Mouse (Mus musculus): ENCODE measurements around the gene Nanog.
A peak's percentile ranks its signal among the peaks of the same experiment; 100 is the strongest.

The Nanog gene

DNA sequence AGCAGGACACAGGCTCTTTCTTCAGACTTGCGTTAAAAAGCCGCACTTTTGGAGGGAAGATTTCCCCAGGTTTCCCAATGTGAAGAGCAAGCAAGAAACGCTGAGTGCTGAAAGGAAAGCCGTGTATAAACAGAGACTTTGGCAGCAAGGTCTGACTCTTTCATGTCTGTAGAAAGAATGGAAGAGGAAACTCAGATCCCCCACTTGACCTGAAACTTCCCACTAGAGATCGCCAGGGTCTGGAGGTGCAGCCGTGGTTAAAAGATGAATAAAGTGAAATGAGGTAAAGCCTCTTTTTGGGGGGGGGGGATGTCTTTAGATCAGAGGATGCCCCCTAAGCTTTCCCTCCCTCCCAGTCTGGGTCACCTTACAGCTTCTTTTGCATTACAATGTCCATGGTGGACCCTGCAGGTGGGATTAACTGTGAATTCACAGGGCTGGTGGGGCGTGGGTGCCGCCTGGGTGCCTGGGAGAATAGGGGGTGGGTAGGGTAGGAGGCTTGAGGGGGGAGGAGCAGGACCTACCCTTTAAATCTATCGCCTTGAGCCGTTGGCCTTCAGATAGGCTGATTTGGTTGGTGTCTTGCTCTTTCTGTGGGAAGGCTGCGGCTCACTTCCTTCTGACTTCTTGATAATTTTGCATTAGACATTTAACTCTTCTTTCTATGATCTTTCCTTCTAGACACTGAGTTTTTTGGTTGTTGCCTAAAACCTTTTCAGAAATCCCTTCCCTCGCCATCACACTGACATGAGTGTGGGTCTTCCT, at the start of gene Nanog:
Gene Nanog (plus strand): TSS at position 454 of the 765 bp plus-strand sequence.
- DNase-seq (ENCODE audit: low read depth) = no peak

DNA sequence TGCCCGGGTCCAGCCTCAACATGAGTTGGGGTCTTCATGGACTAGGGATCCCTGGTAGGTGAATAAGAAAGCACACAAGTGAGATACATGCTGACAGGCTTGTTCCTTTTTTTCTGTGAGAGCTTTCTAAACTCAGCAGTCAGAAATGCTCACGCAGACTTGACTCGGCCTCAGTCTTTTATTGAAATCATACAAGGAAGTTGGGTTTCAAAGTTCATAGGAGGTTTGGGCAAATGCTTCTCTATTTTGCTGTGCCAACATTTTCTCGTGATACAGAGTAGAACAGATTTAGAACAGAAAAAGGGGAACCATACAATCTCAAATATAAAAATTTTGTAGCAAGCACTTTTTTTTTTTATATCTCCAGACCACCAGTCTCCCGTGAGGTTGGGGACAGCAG, 49.7 kb upstream of the Nanog start:
- DNase-seq (ENCODE audit: low read depth) = no peak

- peak; percentile 41 for DNase-seq (ENCODE audit: low read depth)
Observed at GRCm38 (mm10) chr6:122659567-122659966, 47.7 kb upstream of the Nanog start.

DNA sequence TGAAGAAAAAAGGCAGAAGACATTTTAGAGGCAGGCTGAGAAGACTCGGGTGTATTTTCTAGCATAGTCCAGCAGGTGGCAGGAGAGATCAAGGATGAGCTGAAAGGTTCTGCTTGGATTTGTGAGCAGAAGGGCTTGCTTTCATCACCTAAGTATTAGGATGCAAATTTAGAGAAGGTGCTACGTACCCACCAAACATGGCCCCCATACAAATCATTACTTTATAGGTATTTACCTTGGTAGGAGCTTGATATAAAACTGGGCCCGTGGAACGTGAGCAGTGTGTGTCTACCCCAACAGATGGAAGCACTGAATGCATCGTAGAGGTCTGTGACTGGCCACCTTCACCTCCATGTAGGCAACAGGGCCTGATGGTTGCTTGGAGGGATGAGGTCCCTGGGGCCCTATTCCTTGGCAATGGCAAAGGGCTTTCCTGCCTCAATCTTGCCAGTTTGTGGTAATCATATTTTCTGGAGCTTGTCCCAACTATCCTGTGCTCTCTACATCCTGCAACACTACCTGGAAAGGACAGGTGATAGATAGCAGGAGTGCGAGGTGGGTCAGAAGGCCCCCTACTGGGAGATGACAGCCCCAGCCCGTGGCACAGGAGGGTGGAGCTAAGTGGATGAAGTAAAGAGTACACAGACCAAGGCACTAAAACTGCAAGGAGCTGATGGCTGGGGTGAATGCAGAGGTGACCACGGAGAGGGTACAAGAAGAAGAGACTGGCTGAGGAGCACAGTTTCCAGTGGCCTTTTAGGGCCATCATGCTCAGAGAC, 46.5 kb upstream of the Nanog start:
- peak; percentile 72 for DNase-seq (ENCODE audit: low read depth)

DNA sequence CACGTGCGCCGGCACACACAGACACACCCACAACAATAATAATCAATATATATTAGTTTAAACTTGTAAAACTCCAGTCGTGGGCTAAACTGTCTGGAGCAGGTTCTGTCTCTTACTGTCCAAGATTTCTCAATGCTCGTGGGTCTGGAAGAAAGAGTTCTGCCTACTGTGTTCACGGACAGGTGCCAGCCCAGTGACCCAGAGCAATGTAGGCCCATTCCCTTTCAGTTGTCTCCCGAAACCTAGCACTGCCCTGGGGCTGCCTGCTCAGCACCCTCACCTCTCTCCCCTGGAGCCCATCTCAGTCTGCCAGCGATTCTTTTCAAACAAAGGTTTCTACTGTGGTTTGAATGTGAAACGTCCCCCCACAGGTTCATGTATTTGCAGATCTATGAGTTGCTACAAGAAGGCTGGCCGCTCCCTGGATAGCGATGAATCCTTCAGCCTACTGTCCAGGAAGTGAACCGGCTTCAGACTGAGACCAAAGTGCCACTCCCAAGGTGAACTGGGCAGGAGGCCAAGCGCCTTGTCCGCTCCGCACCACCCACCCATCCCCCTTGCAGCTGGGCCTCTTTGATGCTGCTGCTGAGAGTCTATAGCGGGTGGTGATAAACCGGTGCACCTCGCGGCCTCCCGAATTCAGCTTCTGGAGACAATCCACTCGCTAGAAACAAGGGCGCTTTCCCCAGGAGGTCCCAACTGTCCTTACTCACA, 44.6 kb upstream of the Nanog start:
- no peak for DNase-seq (ENCODE audit: low read depth)

DNA sequence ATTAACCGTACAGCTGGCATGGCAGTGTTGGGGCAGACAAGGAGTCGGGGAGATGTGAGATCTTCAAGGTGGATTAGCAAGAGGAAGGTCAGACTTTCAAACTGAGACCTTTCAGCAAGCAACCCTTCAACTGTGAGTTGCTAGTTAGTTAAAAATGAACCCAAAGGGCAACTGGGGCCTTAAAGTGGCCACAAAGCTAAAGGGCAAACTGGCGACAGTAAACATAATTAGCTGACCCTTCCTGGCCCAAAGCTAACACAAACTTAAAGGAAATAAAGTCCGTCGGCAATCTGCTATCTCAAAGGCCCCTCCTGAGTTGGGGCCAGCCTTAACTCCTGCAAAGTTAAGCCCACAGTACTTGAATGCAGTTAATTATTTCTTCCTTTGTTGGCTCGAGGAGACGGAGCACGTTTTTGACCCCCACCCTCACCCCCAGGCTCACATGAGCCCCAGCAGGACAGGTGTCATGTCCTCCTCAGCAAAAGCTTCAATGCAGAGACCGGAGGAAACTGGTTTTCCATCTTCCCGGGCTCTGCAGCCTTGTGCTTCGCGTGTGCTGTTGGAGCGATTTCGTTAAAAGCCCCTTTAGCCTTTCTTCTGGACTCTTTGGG, 43.6 kb upstream of the Nanog start:
- no peak for DNase-seq (ENCODE audit: low read depth)

- no peak for DNase-seq (ENCODE audit: low read depth)
Observed at GRCm38 (mm10) chr6:122665866-122666265, 41.4 kb upstream of the Nanog start.

DNA sequence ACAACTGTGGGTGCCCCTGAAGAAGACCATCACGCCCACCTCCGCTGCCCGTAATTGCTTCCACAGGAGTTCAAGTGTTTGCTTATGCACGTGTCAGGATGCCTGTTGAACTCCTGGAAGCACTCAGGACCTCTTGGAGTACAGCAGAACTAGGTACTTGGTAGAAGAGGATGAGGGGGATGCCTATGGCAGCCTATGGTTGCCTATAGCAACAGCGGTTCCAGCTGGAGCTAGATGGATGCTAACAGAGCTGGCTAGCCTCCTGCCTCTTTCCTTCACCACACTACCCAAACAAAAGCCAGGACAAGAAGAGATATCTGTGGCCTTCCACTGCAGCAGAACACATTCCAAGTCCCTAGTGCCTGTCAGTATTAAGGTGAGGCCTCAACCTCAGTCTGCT, 39.6 kb upstream of the Nanog start:
- DNase-seq (ENCODE audit: low read depth) = no peak

- DNase-seq (ENCODE audit: low read depth) = no peak
Observed at GRCm38 (mm10) chr6:122668823-122669222, 38.5 kb upstream of the Nanog start.

GRCm38 (mm10) chr6:122669406-122670200, 37.7 kb upstream of the Nanog start:
- DNase-seq (ENCODE audit: low read depth) = peak; percentile 92

DNA sequence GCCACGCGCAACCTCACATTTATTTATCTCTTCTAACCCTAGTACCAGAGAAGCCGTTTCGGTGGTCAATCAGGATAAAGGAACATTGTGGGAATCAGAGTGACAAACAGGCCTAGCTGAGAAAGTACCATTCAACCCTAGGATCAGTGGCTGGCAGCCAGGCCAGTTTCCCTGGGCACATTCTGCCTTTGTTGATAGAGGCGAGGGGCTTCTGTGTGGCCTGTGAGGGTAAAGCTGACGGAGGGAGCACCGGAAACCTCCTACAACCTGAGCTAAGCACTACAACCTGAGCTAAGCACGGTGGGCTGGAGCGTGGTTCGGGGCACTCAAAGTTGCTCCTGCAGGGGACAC, 37.1 kb upstream of the Nanog start:
- no peak for DNase-seq (ENCODE audit: low read depth)

GRCm38 (mm10) chr6:122670841-122671240, 36.4 kb upstream of the Nanog start:
- no peak for DNase-seq (ENCODE audit: low read depth)

GRCm38 (mm10) chr6:122672746-122673145, 34.5 kb upstream of the Nanog start:
- no peak for DNase-seq (ENCODE audit: low read depth)

GRCm38 (mm10) chr6:122682646-122683045, 24.6 kb upstream of the Nanog start:
- DNase-seq (ENCODE audit: low read depth) = no peak

- DNase-seq (ENCODE audit: low read depth) = no peak
Observed at GRCm38 (mm10) chr6:122686709-122687108, 20.6 kb upstream of the Nanog start.

GRCm38 (mm10) chr6:122689411-122690055, 17.8 kb upstream of the Nanog start:
- DNase-seq (ENCODE audit: low read depth) = no peak

GRCm38 (mm10) chr6:122690082-122690481, 17.2 kb upstream of the Nanog start:
- DNase-seq (ENCODE audit: low read depth) = no peak

- no peak for DNase-seq (ENCODE audit: low read depth)
Observed at GRCm38 (mm10) chr6:122695398-122695797, 11.9 kb upstream of the Nanog start.

DNA sequence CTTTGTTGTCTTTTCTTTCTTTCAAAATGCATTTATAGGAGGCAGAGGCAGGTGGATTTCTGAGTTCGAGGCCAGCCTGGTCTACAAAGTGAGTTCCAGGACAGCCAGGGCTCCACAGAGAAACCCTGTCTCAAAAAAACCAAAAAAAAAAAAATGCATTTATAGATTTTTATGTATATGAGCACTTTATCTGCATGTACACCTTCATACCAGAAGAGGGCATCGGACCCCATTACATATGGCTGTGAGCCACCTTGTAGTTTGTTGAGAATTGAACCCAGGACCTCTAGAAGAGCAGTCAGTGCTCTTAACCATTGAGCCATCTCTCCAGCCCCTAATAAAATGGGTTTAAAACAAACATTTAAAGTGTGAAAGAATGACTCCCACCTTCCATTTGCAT, 7.7 kb upstream of the Nanog start:
- DNase-seq (ENCODE audit: low read depth) = peak; percentile 6

DNA sequence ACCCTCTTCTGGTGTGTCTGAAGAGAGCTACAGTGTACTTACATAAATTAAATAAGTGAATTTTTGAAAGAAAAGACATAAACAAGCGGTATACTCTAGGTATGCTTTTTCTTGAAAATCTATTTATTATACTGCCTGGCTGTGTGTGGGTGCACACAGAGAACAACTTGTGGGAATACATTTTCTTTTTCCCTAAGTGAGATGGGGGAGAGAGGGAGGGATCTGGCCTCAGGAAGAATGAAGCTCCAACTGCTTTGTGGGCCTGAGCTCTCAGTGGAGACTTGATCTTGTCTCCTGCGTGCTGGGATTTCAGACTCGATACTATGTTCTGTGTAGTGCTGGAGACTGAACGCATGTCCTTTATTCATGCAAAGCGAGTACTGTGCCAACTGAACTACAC, 5.5 kb upstream of the Nanog start:
- DNase-seq (ENCODE audit: low read depth) = no peak

DNA sequence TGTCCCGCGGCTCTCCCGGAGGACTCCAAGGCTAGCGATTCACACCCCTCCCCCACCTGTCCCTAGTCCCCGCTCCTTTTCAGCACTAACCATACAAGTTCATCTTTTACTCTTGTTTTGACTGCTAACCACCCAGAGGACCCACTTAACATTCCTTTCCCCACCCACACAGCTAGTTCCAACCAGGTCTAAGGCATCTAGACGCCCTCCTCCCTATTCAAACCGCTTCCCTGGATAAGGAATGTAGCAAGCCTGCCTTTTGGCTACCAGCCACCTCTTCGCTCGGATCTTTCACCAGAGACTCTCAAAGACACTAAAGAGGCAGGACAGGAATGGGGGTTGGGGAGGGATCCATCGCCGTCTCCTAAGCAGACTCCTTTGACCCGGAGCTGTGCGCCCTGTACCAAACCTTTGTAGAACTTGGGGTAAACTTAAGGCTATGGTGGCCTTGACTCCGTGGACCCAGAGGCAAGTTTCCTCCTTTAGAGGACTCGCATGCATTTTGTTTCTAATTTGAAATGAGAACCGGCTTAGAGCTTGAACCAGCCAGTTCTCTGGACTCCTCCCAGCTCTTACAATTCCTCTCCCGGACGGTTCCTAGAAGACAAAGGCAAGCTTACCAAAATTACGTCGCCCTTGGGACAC, 4.7 kb upstream of the Nanog start:
- DNase-seq (ENCODE audit: low read depth) = no peak

Data from induced T-regulatory cell, adult 2 months (primary cell).